ENCODE assay signal across 26 mouse cellular contexts in genomic region chr6:108284688-108285087, GRCm38 (mm10).
"Had no signal": no experiment of that assay in that cellular context is flagged by ENCODE, and none has a peak within 500 bp of the region (broad histone marks: within the 10 kb centered on the region; RNA-seq: fewer than 3 reads in every experiment).

No protein-coding gene starts in this region.

- H3K4me3 ChIP-seq: heart, embryonic 10.5 days; heart, embryonic 12.5 days; hindbrain, embryonic 12.5 days; intestine, embryonic 15.5 days; kidney, embryonic 15.5 days; layer of hippocampus, adult 2 months; left cerebral cortex, adult 2 months; limb, embryonic 10.5 days; limb, embryonic 12.5 days; liver, embryonic 13.5 days; liver, embryonic 15.5 days had no signal

- DNase-seq: gastrocnemius, postnatal 14 days; gastrocnemius, postnatal 36 days; heart, adult 18-20 months; heart, postnatal 10 days; heart, postnatal 36 days; kidney, adult 18-20 months; kidney, adult 9 months; kidney, postnatal 25 days; kidney, postnatal 4 days; liver; liver, embryonic 13.5 days had no signal

- H3K9me3 ChIP-seq: heart, embryonic 10.5 days; heart, embryonic 12.5 days; hindbrain, embryonic 12.5 days; intestine, embryonic 15.5 days; kidney, embryonic 15.5 days; limb, embryonic 10.5 days; limb, embryonic 12.5 days; liver, embryonic 13.5 days; liver, embryonic 15.5 days had no signal

- H3K27ac ChIP-seq: heart, embryonic 10.5 days; hindbrain, embryonic 12.5 days; hindbrain, embryonic 14.5 days; intestine, embryonic 15.5 days; kidney, embryonic 15.5 days; kidney, postnatal 0 days; layer of hippocampus, adult 2 months; left cerebral cortex, adult 2 months; limb, embryonic 10.5 days; limb, embryonic 12.5 days; liver, embryonic 13.5 days; liver, embryonic 15.5 days had no signal

- H3K4me2 ChIP-seq: heart, embryonic 12.5 days; hindbrain, embryonic 12.5 days; hindbrain, embryonic 14.5 days; intestine, embryonic 15.5 days; kidney, embryonic 15.5 days; limb, embryonic 12.5 days; liver, embryonic 13.5 days; liver, embryonic 15.5 days had no signal

- H3K27me3 ChIP-seq: heart, embryonic 12.5 days; hindbrain, embryonic 12.5 days; intestine, embryonic 15.5 days; kidney, embryonic 15.5 days; limb, embryonic 12.5 days; liver, embryonic 13.5 days; liver, embryonic 15.5 days had no signal

- ATAC-seq: hindbrain, embryonic 16.5 days; inflammation-experienced regulatory T-cells, adult 6 months; intestine, embryonic 15.5 days; intestine, postnatal 0 days had no signal

- H3K4me1 ChIP-seq: hindbrain, embryonic 12.5 days; limb, embryonic 10.5 days; limb, embryonic 12.5 days; liver, embryonic 15.5 days had no signal

- H3K9ac ChIP-seq: heart, embryonic 12.5 days; hindbrain, embryonic 12.5 days; hindbrain, embryonic 14.5 days; intestine, embryonic 15.5 days; kidney, embryonic 15.5 days; limb, embryonic 12.5 days; liver, embryonic 13.5 days; liver, embryonic 15.5 days had no signal

- H3K36me3 ChIP-seq: hindbrain, embryonic 12.5 days; intestine, embryonic 15.5 days; kidney, embryonic 15.5 days; limb, embryonic 10.5 days; limb, embryonic 12.5 days; liver, embryonic 13.5 days; liver, embryonic 15.5 days had no signal
